Mouse (Mus musculus) lung, postnatal 0 days (tissue): ENCODE results near the gene Olfr906. TPM values are rescaled to one million over a fixed set of nuclear protein-coding genes. Genes with fewer than 3 reads are reported as not detected.

Source experiments
- ATAC-seq: fragments of 200-750 bp; cut with Nextera tagmentation; 2 replicates; pipeline ENCODE4 v1.8.0; 2017; ENCODE audit warnings: moderate library complexity
- DNase-seq: peaks from one replicate; pipeline ENCODE4 v3.0.0-alpha.2; 2016; ENCODE audit warnings: low spot score
- H3K27ac ChIP-seq: fragments of 300-500 bp; sonication (generic); 2 replicates; pipeline ENCODE4 v1.5.1; 2014; ENCODE audit warnings: antibody characterized with exemption, mild to moderate bottlenecking, low read length, mixed read lengths
- H3K27me3 ChIP-seq: fragments of 300-500 bp; sonication (generic); replicated peaks from 2 replicates; pipeline ENCODE4 v1.6.1; 2014; ENCODE audit warnings: low read length, mixed read lengths; ENCODE audit not compliant: insufficient read depth
- H3K36me3 ChIP-seq: fragments of 300-500 bp; sonication (generic); 2 replicates; pipeline ENCODE4 v1.6.1; 2014; ENCODE audit warnings: low read length, mixed read lengths; ENCODE audit not compliant: insufficient read depth
- H3K4me1 ChIP-seq: fragments of 300-500 bp; sonication (generic); 2 replicates; pipeline ENCODE4 v1.6.1; 2014; ENCODE audit warnings: antibody characterized with exemption, low read depth, low read length, mixed read lengths; ENCODE audit not compliant: insufficient read depth
- H3K4me2 ChIP-seq: fragments of 300-500 bp; sonication (generic); replicated peaks from 2 replicates; pipeline ENCODE4 v1.6.1; 2014; ENCODE audit warnings: low read depth, mild to moderate bottlenecking, low read length, moderate library complexity, mixed read lengths
- H3K4me3 ChIP-seq: fragments of 300-500 bp; sonication (generic); 2 replicates; pipeline ENCODE4 v1.5.1; 2014; ENCODE audit warnings: low read depth, low read length
- H3K9ac ChIP-seq: fragments of 300-500 bp; sonication (generic); replicated peaks from 2 replicates; pipeline ENCODE4 v1.6.1; 2014; ENCODE audit warnings: low read depth, mild to moderate bottlenecking
- H3K9me3 ChIP-seq: fragments of 300-500 bp; sonication (generic); 2 replicates; pipeline ENCODE4 v1.6.1; 2016; ENCODE audit warnings: low read length, mixed read lengths
- CTCF ChIP-seq: IDR thresholded peaks from 2 replicates; pipeline ENCODE4 v1.5.1; 2016; ENCODE audit warnings: antibody characterized with exemption, mild to moderate bottlenecking
- EP300 ChIP-seq: IDR thresholded peaks from 2 replicates; pipeline ENCODE4 v1.6.1; 2016; ENCODE audit warnings: antibody characterized with exemption, mild to moderate bottlenecking, control low read depth
- WGBS: fragments of 180-500 bp; shearing (Covaris S2); extraction: QIAGEN DNeasy Blood & Tissue Kit; methylation state at CpG from one replicate; pipeline ENCODE4 v1.1.7; 2014; 5-methylcytosine and 5-hydroxymethylcytosine counted together
- polyA plus RNA-seq: library from polyadenylated mRNA; unstranded; fragments of >200 nt; fragmentation: Nextera tagmentation; extraction: Ambion mirVana; gene quantifications from 2 replicates; pipeline ENCODE4 v1.2.1, GENCODE M21; 2015

The Olfr906 gene
- polyA plus RNA-seq, 1 experiment from 2014 or later, result not detected

DNA sequence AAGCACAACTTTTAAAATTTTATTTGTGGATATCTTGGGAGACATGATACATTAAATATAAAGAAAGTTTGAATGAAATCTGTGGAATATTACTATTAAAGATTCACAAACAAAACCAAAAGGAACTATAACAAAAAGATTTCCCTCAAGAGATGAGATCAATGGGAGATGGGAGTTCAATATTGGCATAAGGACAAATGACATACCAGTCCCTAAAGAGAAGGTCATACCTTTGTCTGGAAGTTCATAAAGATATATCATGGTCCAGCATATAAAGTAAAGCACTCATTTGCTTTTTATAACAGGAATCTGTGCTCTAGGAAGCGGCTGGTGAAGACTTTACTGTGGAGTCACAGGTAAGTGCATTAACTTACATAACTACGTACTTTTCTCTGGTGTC lies 50.7 kb downstream of the Olfr906 start, which contains the start of gene Olfr910:
TSS of gene Olfr910 (plus strand) at position 301 of the 400 bp plus-strand sequence.
- WGBS, result 75% methylated on average over 2 of the region's 2 CpGs
- no peaks in the 10 kb centered on the region for H3K36me3 ChIP-seq
- H3K27ac ChIP-seq, result no peak within 1 kb of the TSS
- DNase-seq (no peak), ATAC-seq (no peak)
- H3K4me1 ChIP-seq, result no peaks in the 10 kb centered on the region
- H3K4me3 ChIP-seq, result no peak within 1 kb of the TSS
- no peaks in the 10 kb centered on the region for H3K9me3 ChIP-seq
- no peaks in the 10 kb centered on the region for H3K27me3 ChIP-seq
- no peak within 1 kb of the TSS for H3K9ac ChIP-seq
- H3K4me2 ChIP-seq, result no peak within 1 kb of the TSS
- TF ChIP-seq EP300 (no peak), CTCF (no peak)

Other genes with a start within 250 kb of the Olfr906 start
- not detected in 2 replicates for gene Olfr143, start 234.3 kb upstream of the Olfr906 start, polyA plus RNA-seq
- not detected in 2 replicates for gene Olfr895, start 219.2 kb upstream of the Olfr906 start, polyA plus RNA-seq
- not detected in 2 replicates for gene Olfr896-ps1, start 196.0 kb upstream of the Olfr906 start, polyA plus RNA-seq
- not detected in 2 replicates for gene Olfr25, start 158.0 kb upstream of the Olfr906 start, polyA plus RNA-seq
- not detected in 2 replicates for gene Olfr898, start 138.7 kb upstream of the Olfr906 start, polyA plus RNA-seq
- not detected in 2 replicates for gene Olfr250, start 120.2 kb upstream of the Olfr906 start, polyA plus RNA-seq
- not detected in 2 replicates for gene Olfr251, start 110.0 kb upstream of the Olfr906 start, polyA plus RNA-seq
- not detected in 2 replicates for gene Olfr147, start 85.4 kb upstream of the Olfr906 start, polyA plus RNA-seq
- not detected in 2 replicates for gene Olfr901, start 57.6 kb upstream of the Olfr906 start, polyA plus RNA-seq
- gene Olfr902, start 39.4 kb upstream of the Olfr906 start, polyA plus RNA-seq, result not detected in 2 replicates
- gene Olfr904, start 23.9 kb upstream of the Olfr906 start, polyA plus RNA-seq, result not detected in 2 replicates
- gene Olfr905, start 16.0 kb upstream of the Olfr906 start, polyA plus RNA-seq, result not detected in 2 replicates
- gene Olfr907, start 8.7 kb downstream of the Olfr906 start, polyA plus RNA-seq, result not detected in 2 replicates
- gene Olfr911-ps1, start 34.5 kb downstream of the Olfr906 start, polyA plus RNA-seq, result not detected in 2 replicates
- not detected in 2 replicates for gene Olfr910, start 50.8 kb downstream of the Olfr906 start, polyA plus RNA-seq
- not detected in 2 replicates for gene Olfr912, start 93.1 kb downstream of the Olfr906 start, polyA plus RNA-seq
- not detected in 2 replicates for gene Olfr913, start 105.7 kb downstream of the Olfr906 start, polyA plus RNA-seq
- not detected in 2 replicates for gene Olfr914, start 118.0 kb downstream of the Olfr906 start, polyA plus RNA-seq
- gene Olfr916, start 172.8 kb downstream of the Olfr906 start, polyA plus RNA-seq, result not detected in 2 replicates
- gene Olfr917, start 178.8 kb downstream of the Olfr906 start, polyA plus RNA-seq, result not detected in 2 replicates
- gene Olfr918, start 187.5 kb downstream of the Olfr906 start, polyA plus RNA-seq, result not detected in 2 replicates
- not detected in 2 replicates for gene Olfr919, start 216.6 kb downstream of the Olfr906 start, polyA plus RNA-seq
- 30.3 and 34.9 TPM in 2 replicates for gene Vwa5a, start 231.2 kb downstream of the Olfr906 start, polyA plus RNA-seq